Mouse (Mus musculus) embryonic facial prominence, embryonic 14.5 days (tissue): ENCODE data around the gene Gprc5c. TPM values are rescaled to one million over a fixed set of nuclear protein-coding genes. Genes with fewer than 3 reads are reported as not detected.
A peak's percentile ranks its signal among the peaks of the same experiment; 100 is the strongest.

Experiments
- ATAC-seq: fragments of 200-750 bp; cut with Nextera tagmentation; 2 replicates; pipeline ENCODE4 v1.8.0; 2017; ENCODE audit warnings: low read depth, moderate number of reproducible peaks, moderate TSS enrichment
- DNase-seq: peaks from one replicate; pipeline ENCODE4 v3.0.0-alpha.2; 2015; ENCODE audit warnings: low spot score
- H3K27ac ChIP-seq: fragments of 300-500 bp; sonication (generic); replicated peaks from 2 replicates; pipeline ENCODE4 v1.5.1; 2014; ENCODE audit warnings: low read depth, mild to moderate bottlenecking, low read length, moderate library complexity
- H3K27me3 ChIP-seq: fragments of 300-500 bp; sonication (generic); replicated peaks from 2 replicates; pipeline ENCODE4 v1.6.1; 2014; ENCODE audit warnings: low read length; ENCODE audit not compliant: control insufficient read depth, insufficient read depth
- H3K36me3 ChIP-seq: fragments of 300-500 bp; sonication (generic); 2 replicates; pipeline ENCODE4 v1.6.1; 2014; ENCODE audit warnings: low read length, mixed read lengths; ENCODE audit not compliant: control insufficient read depth, insufficient read depth
- H3K4me1 ChIP-seq: fragments of 300-500 bp; sonication (generic); 2 replicates; pipeline ENCODE4 v1.6.1; 2014; ENCODE audit warnings: antibody characterized with exemption, low read length; ENCODE audit not compliant: control insufficient read depth, insufficient read depth
- H3K4me2 ChIP-seq: fragments of 300-500 bp; sonication (generic); 2 replicates; pipeline ENCODE4 v1.6.1; 2014; ENCODE audit warnings: low read depth, mild to moderate bottlenecking, low read length, moderate library complexity, mixed read lengths
- H3K4me3 ChIP-seq: fragments of 300-500 bp; sonication (generic); 2 replicates; pipeline ENCODE4 v1.5.1; 2014; ENCODE audit warnings: low read depth, mild to moderate bottlenecking, low read length
- H3K9ac ChIP-seq: fragments of 300-500 bp; sonication (generic); 2 replicates; pipeline ENCODE4 v1.6.1; 2014; ENCODE audit warnings: low read depth, mild to moderate bottlenecking, low read length, moderate library complexity, mixed read lengths
- H3K9me3 ChIP-seq: fragments of 300-500 bp; sonication (generic); 2 replicates; pipeline ENCODE4 v1.6.1; 2016; ENCODE audit warnings: low read length; ENCODE audit not compliant: control insufficient read depth
- WGBS: fragments of 180-500 bp; shearing (Covaris S2); extraction: QIAGEN DNeasy Blood & Tissue Kit; methylation state at CpG from one replicate; pipeline ENCODE4 v1.1.7; 2014; 5-methylcytosine and 5-hydroxymethylcytosine counted together
- polyA plus RNA-seq: library from polyadenylated mRNA; unstranded; fragments of >200 nt; fragmentation: Nextera tagmentation; extraction: Ambion mirVana; gene quantifications from 2 replicates; pipeline ENCODE4 v1.2.1, GENCODE M21; 2014

Gprc5c gene
- 39.6 and 40.3 TPM in 2 replicates for polyA plus RNA-seq

DNA sequence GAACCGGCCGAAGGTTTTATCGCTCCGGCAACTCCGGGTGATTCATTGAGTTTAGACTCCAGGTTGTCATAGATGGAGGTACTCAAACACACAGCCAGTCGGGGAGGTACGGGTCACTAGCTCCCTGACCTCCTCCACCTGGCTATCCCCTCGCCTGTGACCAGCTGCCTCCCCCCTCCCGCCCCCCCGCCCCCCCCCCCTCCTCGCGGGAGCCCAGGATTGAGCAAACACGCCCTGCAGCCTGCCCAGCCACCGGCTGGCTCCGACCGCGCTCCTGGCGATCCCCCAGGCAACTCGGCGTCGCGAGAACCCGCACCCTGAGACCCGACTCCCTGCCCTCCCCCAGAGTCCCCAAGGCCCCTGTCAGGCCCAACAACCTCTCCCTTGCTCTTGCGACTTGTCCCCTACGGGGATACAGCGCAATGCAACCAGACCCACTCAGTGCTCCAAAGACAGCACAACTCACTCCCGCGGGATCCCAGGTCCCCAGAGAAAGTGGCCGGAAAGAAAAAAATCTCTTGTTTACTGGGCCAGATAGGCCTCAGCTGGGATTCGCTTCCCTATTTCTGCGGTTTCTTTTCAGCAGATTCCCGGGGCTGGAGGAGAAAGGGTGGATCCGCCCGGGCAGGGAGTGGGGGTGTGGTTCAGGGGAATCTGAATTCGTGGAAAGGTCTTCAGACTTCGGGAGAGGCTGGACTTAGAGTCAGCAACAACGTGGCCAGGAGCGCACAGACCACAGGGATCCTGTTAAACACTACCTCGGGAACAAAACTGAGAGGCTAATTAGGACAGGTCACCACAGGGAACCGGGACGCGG is at the start of gene Gprc5c:
Gene Gprc5c, plus strand, starts transcription at position 701 of the 817 bp plus-strand sequence.
- no peaks in the 10 kb centered on the region for H3K36me3 ChIP-seq
- 2% methylated on average over 30 of the region's 43 CpGs for WGBS
- H3K27me3 ChIP-seq = no peaks in the 10 kb centered on the region; the same call in 1 of the 2 replicates
- peaks cover 17% of the 10 kb centered on the region for H3K4me1 ChIP-seq
- peak within 1 kb of the TSS; percentile 88 for H3K9ac ChIP-seq
- peak; percentile 76 for DNase-seq
- peak within 1 kb of the TSS; percentile 97 for H3K27ac ChIP-seq
- H3K4me3 ChIP-seq = peak within 1 kb of the TSS; percentile 83
- no peaks in the 10 kb centered on the region for H3K9me3 ChIP-seq
- peak within 1 kb of the TSS; percentile 96 for H3K4me2 ChIP-seq
- peak; percentile 22 for ATAC-seq

DNA sequence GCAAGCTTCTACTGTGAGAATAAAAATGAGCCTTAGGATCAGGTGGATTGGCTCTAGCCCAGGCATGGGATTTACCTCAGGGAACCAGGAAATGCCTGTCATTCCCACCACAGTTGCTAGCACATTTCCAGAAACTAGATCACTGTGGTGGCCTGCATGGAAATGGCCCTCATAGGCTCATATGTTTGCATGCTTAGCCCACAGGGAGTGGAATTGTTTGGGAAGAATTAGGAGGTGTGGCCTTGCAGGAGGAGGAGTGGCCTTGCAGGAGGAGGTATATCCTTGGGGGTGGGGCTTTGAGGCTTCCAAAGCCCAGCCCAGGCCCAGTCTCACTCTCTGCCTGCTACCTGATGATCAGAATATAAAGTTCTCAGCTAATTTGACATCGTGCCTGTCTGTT is 49.0 kb upstream of the Gprc5c start:
- Histone ChIP-seq H3K9ac (no peak overlapping the region), H3K27ac (no peak overlapping the region), H3K4me3 (no peak overlapping the region), H3K27me3 (no peaks in the 10 kb centered on the region), H3K9me3 (no peaks in the 10 kb centered on the region), H3K4me1 (no peaks in the 10 kb centered on the region), H3K36me3 (no peaks in the 10 kb centered on the region), H3K4me2 (no peak overlapping the region)
- DNase-seq = no peak
- 95% methylated on average over 1 of the region's 1 CpGs for WGBS
- no peak for ATAC-seq

- Histone ChIP-seq H3K27me3 (no peaks in the 10 kb centered on the region), H3K4me2 (no peak overlapping the region), H3K4me1 (no peaks in the 10 kb centered on the region), H3K36me3 (no peaks in the 10 kb centered on the region), H3K27ac (no peak overlapping the region), H3K4me3 (no peak overlapping the region), H3K9ac (no peak overlapping the region), H3K9me3 (no peaks in the 10 kb centered on the region)
- no peak for DNase-seq
- WGBS = 63% methylated on average over 15 of the region's 15 CpGs
- ATAC-seq = no peak
Observed at GRCm38 (mm10) chr11:114802540-114803267, 48.2 kb upstream of the Gprc5c start.

- ATAC-seq (no peak), DNase-seq (no peak)
- no peaks in the 10 kb centered on the region for H3K36me3 ChIP-seq
- H3K27me3 ChIP-seq = no peaks in the 10 kb centered on the region
- 37% methylated on average over 8 of the region's 8 CpGs for WGBS
- H3K9ac ChIP-seq = no peak overlapping the region
- no peak overlapping the region for H3K4me2 ChIP-seq
- no peaks in the 10 kb centered on the region for H3K9me3 ChIP-seq
- H3K4me3 ChIP-seq = no peak overlapping the region
- no peak overlapping the region for H3K27ac ChIP-seq
- H3K4me1 ChIP-seq = no peaks in the 10 kb centered on the region
Observed at GRCm38 (mm10) chr11:114803990-114804389, 47.0 kb upstream of the Gprc5c start.

- no peak overlapping the region for H3K27ac ChIP-seq
- H3K4me2 ChIP-seq = no peak overlapping the region
- H3K36me3 ChIP-seq = no peaks in the 10 kb centered on the region
- DNase-seq (no peak), ATAC-seq (no peak)
- no peaks in the 10 kb centered on the region for H3K4me1 ChIP-seq
- no peak overlapping the region for H3K9ac ChIP-seq
- 55% methylated on average over 2 of the region's 2 CpGs for WGBS
- H3K4me3 ChIP-seq = no peak overlapping the region
- no peaks in the 10 kb centered on the region for H3K27me3 ChIP-seq
- no peaks in the 10 kb centered on the region for H3K9me3 ChIP-seq
Observed at GRCm38 (mm10) chr11:114807025-114807424, 43.9 kb upstream of the Gprc5c start.

- WGBS = 37% methylated on average over 10 of the region's 14 CpGs
- ATAC-seq (no peak), DNase-seq (peak; percentile 57)
Observed at GRCm38 (mm10) chr11:114807686-114808427, 43.1 kb upstream of the Gprc5c start.

DNA sequence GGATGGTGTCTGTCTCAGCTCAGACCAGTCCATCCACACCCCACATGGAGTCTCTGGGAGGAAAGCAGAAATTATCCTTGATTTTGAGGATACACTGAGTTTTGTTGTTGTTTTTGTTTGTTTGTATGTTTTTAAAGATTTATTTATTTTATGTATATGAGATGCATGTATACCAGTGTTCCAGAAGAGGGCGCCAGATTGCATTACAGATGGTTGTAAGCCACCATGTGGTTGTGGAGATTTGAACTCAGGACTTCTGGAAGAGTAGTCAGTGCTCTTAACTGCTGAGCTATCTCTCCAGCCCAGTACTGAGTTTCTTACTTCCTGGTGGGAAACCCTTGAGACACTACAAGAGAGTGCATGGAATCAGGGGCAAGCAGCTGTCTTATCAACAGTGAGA is 41.6 kb upstream of the Gprc5c start:
- H3K9ac ChIP-seq = no peak overlapping the region
- DNase-seq (no peak), ATAC-seq (no peak)
- 85% methylated on average over 1 of the region's 1 CpGs for WGBS
- no peak overlapping the region for H3K4me2 ChIP-seq
- H3K27ac ChIP-seq = no peak overlapping the region
- no peaks in the 10 kb centered on the region for H3K4me1 ChIP-seq
- no peak overlapping the region for H3K4me3 ChIP-seq
- no peaks in the 10 kb centered on the region for H3K27me3 ChIP-seq
- no peaks in the 10 kb centered on the region for H3K36me3 ChIP-seq
- no peaks in the 10 kb centered on the region for H3K9me3 ChIP-seq

More at GRCm38 (mm10) chr11:114807686-114808427, 43.1 kb upstream of the Gprc5c start:
- Histone ChIP-seq H3K27ac (no peak overlapping the region), H3K4me1 (no peaks in the 10 kb centered on the region), H3K4me2 (no peak overlapping the region), H3K36me3 (no peaks in the 10 kb centered on the region), H3K4me3 (no peak overlapping the region), H3K27me3 (no peaks in the 10 kb centered on the region), H3K9ac (no peak overlapping the region), H3K9me3 (no peaks in the 10 kb centered on the region)

- H3K4me3 ChIP-seq = no peak overlapping the region
- H3K9me3 ChIP-seq = no peaks in the 10 kb centered on the region
- H3K27me3 ChIP-seq = no peaks in the 10 kb centered on the region
- no peak for DNase-seq
- no peak overlapping the region for H3K27ac ChIP-seq
- WGBS = 3% methylated on average over 4 of the region's 4 CpGs
- no peak for ATAC-seq
- H3K4me1 ChIP-seq = no peaks in the 10 kb centered on the region
- H3K9ac ChIP-seq = no peak overlapping the region
- H3K36me3 ChIP-seq = no peaks in the 10 kb centered on the region
- no peak overlapping the region for H3K4me2 ChIP-seq
Observed at GRCm38 (mm10) chr11:114810344-114810743, 40.6 kb upstream of the Gprc5c start.
